Mouse (Mus musculus) stomach, embryonic 14.5 days (tissue): Measurements from ENCODE around the gene Avpr1a. TPM values are rescaled to one million over a fixed set of nuclear protein-coding genes. Genes with fewer than 3 reads are reported as not detected.

Experiments
- ATAC-seq: fragments of 200-750 bp; cut with Nextera tagmentation; 2 replicates; pipeline ENCODE4 v1.8.0; 2017; ENCODE audit warnings: low read depth, moderate TSS enrichment; ENCODE audit not compliant: insufficient number of reproducible peaks, insufficient read depth, low FRiP score
- H3K27ac ChIP-seq: fragments of 300-500 bp; sonication (generic); 2 replicates; pipeline ENCODE4 v1.5.1; 2014; ENCODE audit warnings: mild to moderate bottlenecking, low read length, moderate library complexity, mixed read lengths
- H3K27me3 ChIP-seq: fragments of 300-500 bp; sonication (generic); 2 replicates; pipeline ENCODE4 v1.6.1; 2014; ENCODE audit warnings: low read length, control low read depth, mixed read lengths; ENCODE audit not compliant: control insufficient read depth, insufficient read depth
- H3K36me3 ChIP-seq: fragments of 300-500 bp; sonication (generic); 2 replicates; pipeline ENCODE4 v1.6.1; 2014; ENCODE audit warnings: mild to moderate bottlenecking, control low read depth, low read length, moderate library complexity, mixed read lengths; ENCODE audit not compliant: control insufficient read depth, insufficient read depth
- H3K4me1 ChIP-seq: fragments of 300-500 bp; sonication (generic); 2 replicates; pipeline ENCODE4 v1.6.1; 2014; ENCODE audit warnings: low read length, control low read depth, mixed read lengths; ENCODE audit not compliant: control insufficient read depth, insufficient read depth
- H3K4me2 ChIP-seq: fragments of 300-500 bp; sonication (generic); replicated peaks from 2 replicates; pipeline ENCODE4 v1.6.1; 2014; ENCODE audit warnings: low read depth, low read length, control low read depth
- H3K4me3 ChIP-seq: fragments of 300-500 bp; sonication (generic); 2 replicates; pipeline ENCODE4 v1.5.1; 2014; ENCODE audit warnings: low read depth, low read length, control low read depth
- H3K9ac ChIP-seq: fragments of 300-500 bp; sonication (generic); replicated peaks from 2 replicates; pipeline ENCODE4 v1.6.1; 2014; ENCODE audit warnings: low read depth, mild to moderate bottlenecking, control low read depth, low read length, moderate library complexity, mixed read lengths
- H3K9me3 ChIP-seq: fragments of 300-500 bp; sonication (generic); 2 replicates; pipeline ENCODE4 v1.6.1; 2016; ENCODE audit warnings: low read depth, low read length, control low read depth; ENCODE audit not compliant: control insufficient read depth
- WGBS: fragments of 180-500 bp; shearing (Covaris S2); extraction: QIAGEN DNeasy Blood & Tissue Kit; methylation state at CpG from one replicate; pipeline ENCODE4 v1.1.7; 2014; 5-methylcytosine and 5-hydroxymethylcytosine counted together
- polyA plus RNA-seq: library from polyadenylated mRNA; unstranded; fragments of >200 nt; fragmentation: Nextera tagmentation; extraction: Ambion mirVana; gene quantifications from 2 replicates; pipeline ENCODE4 v1.2.1, GENCODE M21; 2014

The Avpr1a gene
- polyA plus RNA-seq, 1 experiment from 2014 or later, result 13.1 TPM

DNA sequence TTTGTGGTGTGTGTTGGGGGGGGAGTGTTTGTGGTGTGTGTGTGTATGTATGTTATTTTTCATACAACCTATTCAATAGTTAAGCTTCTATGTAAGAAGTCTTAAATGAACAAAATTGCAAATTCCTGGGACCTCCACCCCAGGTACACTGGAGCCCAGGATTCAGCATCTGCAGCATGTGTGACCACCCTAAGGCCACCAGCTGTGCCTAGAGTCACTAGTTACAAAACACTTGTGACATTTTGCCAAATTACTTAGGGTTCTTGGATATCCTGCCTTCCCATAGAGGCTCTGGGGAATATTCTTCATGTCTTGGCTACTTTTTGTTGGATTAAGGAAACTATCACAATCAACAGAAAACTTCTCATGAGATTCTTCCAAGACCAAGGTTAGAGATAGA is 1.6 kb downstream of the Avpr1a start:
- no peaks in the 10 kb centered on the region for H3K27me3 ChIP-seq
- no peaks in the 10 kb centered on the region for H3K36me3 ChIP-seq
- ATAC-seq, result no peak
- peak overlapping the region; percentile 59 for H3K4me3 ChIP-seq
- no peaks in the 10 kb centered on the region for H3K4me1 ChIP-seq
- no peaks in the 10 kb centered on the region for H3K9me3 ChIP-seq
- H3K27ac ChIP-seq, result no peak overlapping the region
- peak overlapping the region; percentile 54 for H3K4me2 ChIP-seq
- peak overlapping the region; percentile 61; the same call in 1 of the 2 replicates for H3K9ac ChIP-seq

DNA sequence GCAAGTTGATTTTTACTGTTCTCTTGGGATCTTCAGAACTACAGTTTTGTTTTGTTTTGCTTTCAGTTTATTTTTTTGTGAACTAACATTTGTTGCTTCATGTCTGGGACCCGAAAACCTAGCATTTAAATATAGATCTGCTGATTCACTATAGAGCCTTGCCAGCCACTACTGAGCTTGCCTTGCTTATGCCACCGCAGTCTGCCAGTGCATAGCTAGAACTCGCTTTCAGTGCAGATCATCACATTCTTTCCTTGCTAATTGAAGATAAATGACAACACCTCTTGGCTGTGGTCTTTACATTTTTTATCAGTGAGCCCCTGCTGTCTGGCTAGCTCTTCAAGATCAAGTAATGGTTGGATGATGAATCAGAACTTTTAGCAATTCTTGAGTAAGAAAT is 5.2 kb downstream of the Avpr1a start:
- Histone ChIP-seq H3K27ac (no peak overlapping the region), H3K4me1 (no peaks in the 10 kb centered on the region), H3K9me3 (no peaks in the 10 kb centered on the region), H3K27me3 (no peaks in the 10 kb centered on the region), H3K36me3 (no peaks in the 10 kb centered on the region), H3K9ac (no peak overlapping the region), H3K4me2 (no peak overlapping the region), H3K4me3 (no peak overlapping the region)
- 57% methylated on average over 3 of the region's 3 CpGs for WGBS
- ATAC-seq, result no peak

DNA sequence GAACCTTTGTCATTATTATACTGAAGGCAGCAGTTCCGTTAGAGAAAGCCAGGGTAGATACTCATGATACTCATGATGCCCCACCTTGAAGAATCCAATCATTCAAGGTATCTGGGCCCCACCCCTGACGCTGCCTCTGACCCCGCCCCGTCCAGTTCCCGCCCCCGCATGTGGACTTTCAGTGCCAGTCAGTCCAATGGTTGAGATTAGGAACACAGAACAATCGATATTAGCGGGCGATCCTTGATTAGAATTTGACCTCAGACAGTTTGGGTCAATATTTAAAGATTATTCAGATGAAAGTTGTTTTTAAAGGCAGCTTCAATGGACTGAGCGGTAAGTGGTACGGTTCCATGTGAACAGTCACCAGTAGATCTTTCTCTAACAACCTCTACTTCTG is 7.5 kb downstream of the Avpr1a start:
- Histone ChIP-seq H3K4me2 (no peak overlapping the region), H3K4me1 (no peaks in the 10 kb centered on the region), H3K9me3 (no peaks in the 10 kb centered on the region), H3K4me3 (no peak overlapping the region), H3K36me3 (no peaks in the 10 kb centered on the region), H3K27me3 (no peaks in the 10 kb centered on the region), H3K27ac (no peak overlapping the region), H3K9ac (no peak overlapping the region)
- 86% methylated on average over 11 of the region's 11 CpGs for WGBS
- no peak for ATAC-seq

DNA sequence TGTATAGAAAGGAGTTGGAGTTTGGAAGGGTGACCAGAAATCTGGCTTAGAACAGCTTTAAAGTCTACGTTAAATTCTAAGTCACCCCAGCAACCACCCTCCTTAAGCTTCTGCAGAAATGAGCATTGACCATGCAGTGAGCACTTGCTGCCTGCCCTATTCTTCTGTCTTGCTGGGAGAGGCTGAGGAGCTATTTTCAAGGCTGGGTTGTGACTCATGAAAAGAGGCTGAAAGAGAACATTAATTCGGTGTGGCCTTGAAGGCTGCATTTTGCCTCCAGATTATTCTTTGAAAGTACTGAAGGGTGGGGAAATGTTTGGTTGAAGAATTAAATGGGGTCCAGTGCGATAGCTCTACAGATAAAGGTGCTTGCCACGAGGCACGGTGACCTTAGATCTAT is 28.5 kb downstream of the Avpr1a start:
- H3K9ac ChIP-seq, result no peak overlapping the region
- 87% methylated on average over 5 of the region's 5 CpGs for WGBS
- no peaks in the 10 kb centered on the region for H3K4me1 ChIP-seq
- H3K27ac ChIP-seq, result no peak overlapping the region
- no peaks in the 10 kb centered on the region for H3K9me3 ChIP-seq
- no peaks in the 10 kb centered on the region for H3K27me3 ChIP-seq
- H3K4me3 ChIP-seq, result no peak overlapping the region
- H3K36me3 ChIP-seq, result no peaks in the 10 kb centered on the region
- H3K4me2 ChIP-seq, result no peak overlapping the region
- ATAC-seq, result no peak

DNA sequence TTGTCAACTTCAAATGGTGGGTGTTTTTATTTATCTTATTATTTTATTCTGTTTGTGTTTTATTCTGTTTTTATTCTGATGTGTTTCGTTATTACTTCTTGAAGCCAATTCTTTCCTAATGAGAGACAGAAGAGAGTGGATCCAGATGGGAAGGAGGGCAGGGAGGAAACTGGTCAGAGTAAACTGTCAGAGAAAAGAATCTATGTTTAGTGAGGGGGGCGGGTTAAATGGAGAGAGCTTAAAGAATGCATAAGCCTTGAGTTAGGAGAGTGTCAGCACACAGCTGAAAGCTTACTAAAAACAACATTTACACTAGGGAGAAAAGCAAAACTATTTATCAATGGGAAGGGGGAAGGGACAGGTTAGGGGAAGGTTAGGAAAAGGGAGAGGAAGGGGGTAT is 50.3 kb downstream of the Avpr1a start:
- no peaks in the 10 kb centered on the region for H3K36me3 ChIP-seq
- 17% methylated on average over 2 of the region's 2 CpGs for WGBS
- H3K27me3 ChIP-seq, result no peaks in the 10 kb centered on the region
- no peak overlapping the region for H3K9ac ChIP-seq
- no peaks in the 10 kb centered on the region for H3K9me3 ChIP-seq
- H3K4me3 ChIP-seq, result no peak overlapping the region
- no peaks in the 10 kb centered on the region for H3K4me1 ChIP-seq
- no peak overlapping the region for H3K4me2 ChIP-seq
- no peak for ATAC-seq
- no peak overlapping the region for H3K27ac ChIP-seq

DNA sequence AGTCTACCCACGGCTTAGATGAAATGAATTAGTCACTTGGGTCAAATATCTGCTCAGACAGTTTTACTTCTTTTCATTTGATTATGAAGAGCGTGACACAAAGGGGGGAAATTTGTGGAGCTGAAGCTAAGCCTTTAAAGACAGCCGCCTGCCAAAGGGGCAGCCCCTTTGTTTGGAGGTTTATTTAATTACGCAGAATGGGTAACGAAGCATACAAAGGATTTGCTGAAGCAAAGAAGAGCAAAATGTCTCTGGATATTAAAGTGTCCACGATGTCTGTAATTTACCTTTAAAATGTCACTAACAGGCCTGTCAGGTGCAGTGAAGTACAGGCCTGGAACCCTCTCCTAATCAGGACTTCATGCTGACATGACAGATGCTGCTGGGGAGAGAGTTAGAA is 51.0 kb downstream of the Avpr1a start:
- WGBS, result 67% methylated on average over 6 of the region's 6 CpGs
- H3K4me1 ChIP-seq, result no peaks in the 10 kb centered on the region
- H3K9ac ChIP-seq, result no peak overlapping the region
- ATAC-seq, result no peak
- H3K27ac ChIP-seq, result 0 out of 2 replicates have a peak overlapping the region, but pooled peaks have one; percentile 12
- no peaks in the 10 kb centered on the region for H3K27me3 ChIP-seq
- H3K36me3 ChIP-seq, result no peaks in the 10 kb centered on the region
- no peak overlapping the region for H3K4me2 ChIP-seq
- no peak overlapping the region for H3K4me3 ChIP-seq
- H3K9me3 ChIP-seq, result no peaks in the 10 kb centered on the region

Other genes starting within 250 kb of the Avpr1a start
- gene Ppm1h, start 230.3 kb downstream of the Avpr1a start, polyA plus RNA-seq, result 11.5 and 12.0 TPM in 2 replicates